Mouse (Mus musculus) skeletal muscle tissue, adult 2 months (tissue): ENCODE data around the gene Clca3a1.
A peak's percentile ranks its signal among the peaks of the same experiment; 100 is the strongest.

Experiments used
- DNase-seq: peaks from one replicate; pipeline ENCODE4 v3.0.0-alpha.2; 2012; ENCODE audit warnings: low read depth, low spot score

Clca3a1 gene

GRCm38 (mm10) chr3:144719088-144719900, 41.5 kb downstream of the Clca3a1 start:
- DNase-seq, result peak; percentile 78

GRCm38 (mm10) chr3:144718706-144719087, 42.1 kb downstream of the Clca3a1 start:
- DNase-seq, result peak; percentile 49

DNA sequence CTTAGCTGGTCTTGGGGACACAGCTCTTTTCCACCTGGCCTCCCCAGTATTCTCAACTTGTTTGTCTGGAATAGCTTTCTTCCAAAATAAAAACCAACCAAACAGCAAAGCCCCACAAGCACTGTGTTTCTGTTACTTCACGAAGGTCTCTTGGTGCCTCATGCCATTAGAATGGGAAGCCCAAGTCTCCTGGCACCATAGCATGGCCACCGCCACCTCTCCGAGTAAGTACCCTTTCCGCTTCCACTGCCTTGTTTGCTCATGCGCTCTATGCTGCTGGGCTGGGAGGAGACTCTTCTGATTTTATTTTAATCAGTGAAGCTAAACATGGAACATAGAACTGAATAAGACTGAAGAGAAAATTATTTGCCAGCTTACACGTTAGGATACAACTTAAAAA, 42.9 kb downstream of the Clca3a1 start:
- no peak for DNase-seq

DNA sequence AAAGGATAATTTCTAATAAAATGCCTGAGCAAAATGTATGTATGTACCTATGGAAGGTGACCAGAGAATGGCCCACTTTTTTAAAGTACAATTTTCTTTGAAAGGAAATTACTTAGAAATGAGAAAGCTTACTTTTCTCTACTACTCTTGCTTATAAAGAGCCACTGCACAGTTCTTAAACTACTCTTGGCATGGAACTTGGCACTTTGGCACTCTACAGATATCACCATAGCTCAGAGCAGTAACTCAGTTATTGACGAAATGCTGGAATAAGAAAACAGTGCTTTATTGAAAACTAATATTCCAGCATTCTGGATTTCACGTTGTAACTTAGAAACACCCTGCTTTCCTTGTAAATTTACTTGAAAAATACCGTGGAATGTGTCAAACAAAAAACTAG, 43.7 kb downstream of the Clca3a1 start:
- peak; percentile 38 for DNase-seq

DNA sequence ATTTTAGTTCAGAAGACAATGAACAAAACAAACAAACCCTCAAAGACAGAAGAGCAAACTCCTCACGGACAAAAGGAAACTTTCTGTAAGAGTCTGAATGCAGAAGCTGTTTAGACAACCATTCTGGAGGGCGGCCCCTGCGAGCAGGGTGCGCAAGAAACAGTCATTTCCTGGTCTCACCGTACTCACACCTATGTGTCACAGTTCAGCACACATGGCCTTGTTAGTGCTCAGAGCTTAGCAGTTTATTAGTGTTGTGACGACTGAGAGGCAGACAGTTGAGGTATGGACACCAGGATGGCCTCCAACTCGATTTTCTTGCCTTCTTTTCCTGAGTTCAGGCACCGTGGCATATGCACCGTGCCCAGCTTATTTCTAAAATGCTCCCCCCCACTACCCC, 44.9 kb downstream of the Clca3a1 start:
- no peak for DNase-seq

DNA sequence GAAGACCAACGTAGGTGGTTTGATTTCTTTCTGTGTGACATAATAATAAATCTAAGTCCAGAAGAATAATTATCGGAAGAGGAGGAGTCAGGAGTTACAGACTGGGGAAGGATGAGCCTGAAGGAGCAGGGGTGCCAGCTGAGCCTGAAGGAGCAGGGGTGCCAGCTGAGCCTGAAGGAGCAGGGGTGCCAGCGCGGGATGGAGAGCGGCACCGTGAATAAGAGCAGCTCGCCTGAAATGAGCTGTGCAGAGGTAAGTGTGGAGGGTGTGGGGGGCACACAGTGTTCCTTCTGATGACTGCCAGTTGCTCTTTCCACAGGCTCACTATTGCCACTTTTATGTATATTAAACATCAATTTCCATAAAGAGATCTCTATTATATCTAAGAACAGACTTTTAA, 45.7 kb downstream of the Clca3a1 start:
- no peak for DNase-seq

GRCm38 (mm10) chr3:144714606-144715005, 46.2 kb downstream of the Clca3a1 start:
- no peak for DNase-seq

GRCm38 (mm10) chr3:144714126-144714525, 46.7 kb downstream of the Clca3a1 start:
- DNase-seq, result peak; percentile 65

DNA sequence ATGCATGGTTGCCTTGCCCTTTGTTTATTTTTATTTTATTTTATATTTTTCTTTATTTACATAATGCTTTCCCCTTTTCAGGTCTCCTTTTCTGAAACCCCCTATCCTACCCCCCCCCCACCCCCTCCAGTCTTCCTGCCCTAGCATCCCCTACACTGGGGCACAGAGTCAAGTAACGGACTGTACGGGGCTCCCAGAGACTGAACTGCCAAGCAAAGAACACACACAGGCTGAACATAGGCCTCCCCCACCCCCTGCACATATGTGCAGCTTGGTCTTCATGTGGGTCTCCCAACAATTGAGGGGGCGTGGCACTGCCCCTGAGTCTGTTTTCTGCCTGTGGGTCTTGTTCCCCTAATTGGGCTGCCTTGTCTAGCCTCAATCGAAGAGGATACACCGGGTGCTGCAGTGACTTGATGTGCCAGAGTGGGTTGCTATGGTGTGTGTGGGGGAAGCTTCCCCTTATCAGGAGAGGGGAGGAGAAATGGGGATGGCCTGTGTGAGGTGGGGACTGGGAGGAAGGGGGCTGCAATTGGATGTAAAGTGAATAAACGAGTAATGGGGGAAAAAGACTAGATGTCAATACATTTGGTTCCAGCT, 49.1 kb downstream of the Clca3a1 start:
- DNase-seq, result no peak

GRCm38 (mm10) chr3:144708612-144709011, 52.2 kb downstream of the Clca3a1 start:
- no peak for DNase-seq

- DNase-seq, result no peak
These were observed 56.8 kb downstream of the Clca3a1 start for GRCm38 (mm10) chr3:144703959-144704358.

GRCm38 (mm10) chr3:144698790-144699433, 61.9 kb downstream of the Clca3a1 start:
- no peak for DNase-seq

DNA sequence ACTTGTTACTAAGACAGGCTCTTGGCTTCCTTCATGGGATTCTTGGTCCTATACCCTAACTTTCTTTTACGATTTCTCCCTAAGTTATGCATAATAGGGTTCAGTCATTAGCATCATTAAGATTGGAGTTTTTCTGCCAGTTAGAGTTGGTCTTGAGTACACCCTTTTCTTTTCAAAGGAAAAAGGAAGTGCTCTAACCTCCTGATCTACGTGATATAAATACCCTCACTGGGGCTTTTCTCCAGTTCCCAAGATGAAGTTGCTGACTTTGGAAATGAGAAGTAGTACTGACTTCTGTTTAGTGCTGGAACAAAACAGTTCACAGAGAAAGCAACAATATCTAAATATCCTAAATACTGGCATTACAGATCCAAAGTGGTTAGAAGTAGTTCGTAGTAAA, 62.8 kb downstream of the Clca3a1 start:
- no peak for DNase-seq

GRCm38 (mm10) chr3:144697154-144697553, 63.6 kb downstream of the Clca3a1 start:
- no peak for DNase-seq

- no peak for DNase-seq
These were observed 65.8 kb downstream of the Clca3a1 start for GRCm38 (mm10) chr3:144694941-144695340.

- no peak for DNase-seq
These were observed 66.7 kb downstream of the Clca3a1 start for GRCm38 (mm10) chr3:144694040-144694439.

DNA sequence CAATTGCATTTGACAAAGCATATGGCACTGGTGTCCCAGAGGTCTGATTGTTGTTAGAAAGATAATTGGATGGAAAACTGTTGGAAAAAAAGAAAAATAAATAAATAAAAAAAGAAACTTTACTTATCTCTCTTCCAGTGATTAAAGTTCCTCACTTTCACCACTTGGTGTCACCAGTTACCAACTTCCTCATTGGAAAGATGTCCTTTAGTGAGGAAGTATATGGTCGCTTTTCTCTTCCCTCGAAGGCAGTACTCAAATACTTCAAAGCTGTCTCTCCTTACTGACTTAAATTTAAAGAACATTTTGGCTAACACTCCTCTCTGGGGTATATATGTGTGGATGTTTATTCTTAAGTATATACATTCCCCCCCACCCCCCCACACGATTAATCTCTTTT, 68.7 kb downstream of the Clca3a1 start:
- DNase-seq, result no peak

DNA sequence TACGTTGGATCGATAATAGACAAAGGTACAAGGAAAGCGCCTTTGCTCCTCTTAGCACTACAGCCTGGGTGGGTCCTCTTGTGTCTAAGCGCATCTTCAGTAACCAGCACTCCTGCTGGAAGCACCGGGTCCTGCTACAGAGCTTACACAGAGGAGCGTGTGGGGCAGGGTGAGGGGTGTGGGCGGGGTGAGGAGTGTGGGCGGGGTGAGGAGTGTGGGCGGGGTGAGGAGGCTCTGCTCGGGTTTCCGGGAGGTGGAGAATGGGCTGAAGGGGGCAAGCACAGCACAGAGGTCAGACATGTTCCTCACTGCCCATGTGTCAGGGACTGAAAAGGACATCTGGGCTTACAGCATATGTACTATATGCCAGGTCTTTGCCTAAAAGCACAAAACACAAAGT, 71.5 kb downstream of the Clca3a1 start:
- no peak for DNase-seq

- DNase-seq, result no peak
These were observed 72.5 kb downstream of the Clca3a1 start for GRCm38 (mm10) chr3:144688284-144688683.

DNA sequence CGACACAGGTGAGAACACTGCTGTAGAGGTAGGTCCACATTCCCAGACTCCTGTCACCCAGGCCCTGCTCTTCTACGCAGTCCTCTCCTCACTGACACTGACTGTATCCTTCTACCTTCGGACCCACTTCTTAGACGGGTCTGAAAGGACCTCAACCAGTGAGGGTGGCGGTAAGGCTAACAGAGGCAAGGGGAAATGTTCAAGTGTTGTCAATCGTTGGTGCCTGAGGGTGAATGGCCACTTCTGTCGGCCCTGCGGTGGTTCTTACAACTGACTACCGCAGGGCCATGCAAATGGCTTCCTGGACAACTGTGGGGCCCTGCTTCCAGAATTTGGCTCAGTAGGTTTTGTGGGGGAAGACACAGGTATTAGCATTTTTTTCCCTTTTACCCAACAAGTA, 73.2 kb downstream of the Clca3a1 start:
- DNase-seq, result no peak

DNA sequence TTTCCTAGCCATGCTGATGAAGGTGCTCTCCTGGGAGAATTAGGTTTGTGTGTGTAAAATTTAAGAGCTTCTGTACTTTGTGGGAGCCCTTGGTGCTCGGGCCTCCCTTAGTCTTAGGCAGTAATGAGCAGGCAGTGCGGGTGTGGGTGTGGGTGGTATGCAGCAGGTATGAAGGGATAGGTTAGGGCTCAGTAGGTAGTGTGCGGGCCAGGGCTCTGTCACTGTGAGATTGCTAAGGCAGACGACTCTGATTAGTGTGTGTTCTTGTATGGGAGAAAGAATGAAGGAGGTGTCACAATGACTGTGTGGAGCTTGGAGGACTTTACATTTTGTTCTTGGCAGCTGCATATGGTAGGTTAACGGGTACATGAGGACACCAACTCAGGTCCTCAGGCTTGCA, 74.6 kb downstream of the Clca3a1 start:
- DNase-seq, result no peak

- DNase-seq, result no peak
These were observed 77.5 kb downstream of the Clca3a1 start for GRCm38 (mm10) chr3:144683136-144683814.
